9 mouse cellular contexts compared by ENCODE assay signal in genomic region chr19:47374440-47374839, GRCm38 (mm10).
DNase-seq lines count a peak whose midpoint lies in the region; ATAC-seq and TF ChIP-seq lines count a peak whose summit lies in the region.
"Had no signal": no experiment of that assay in that cellular context is flagged by ENCODE, and none has a peak within 500 bp of the region (broad histone marks: within the 10 kb centered on the region; RNA-seq: fewer than 3 reads in every experiment).

No protein-coding gene starts in this region.

- TF ChIP-seq POLR2A in cerebellum, adult 2 months (IDR thresholded peaks at IDR 0.05; ENCODE audit: borderline replicate concordance, insufficient read depth, low read length): no peak

- H3K4me2 ChIP-seq in midbrain, embryonic 14.5 days (ENCODE audit: low read length): no peak overlapping the region

- H3K4me1 ChIP-seq in cerebellum, adult 2 months (ENCODE audit: control insufficient read depth, insufficient read depth, low read length): peaks cover 7% of the 10 kb centered on the region; the same call in 1 of the 2 replicates
- no peaks in the 10 kb centered on the region for H3K4me1 ChIP-seq in midbrain, embryonic 14.5 days (ENCODE audit: control insufficient read depth, insufficient read depth, low read length)
- H3K4me1 ChIP-seq: megakaryocyte, embryonic 14.5 days had no signal

- no peak overlapping the region for H3K27ac ChIP-seq in cerebellum, adult 2 months (ENCODE audit: insufficient read depth, low read length)
- H3K27ac ChIP-seq in gastrocnemius, adult 2 months: no peak overlapping the region
- H3K27ac ChIP-seq in midbrain, embryonic 14.5 days (replicated peaks; ENCODE audit: low read depth, low read length): no peak overlapping the region

- H3K9me3 ChIP-seq in midbrain, embryonic 14.5 days (ENCODE audit: control insufficient read depth, low read length): no peaks in the 10 kb centered on the region

- intact Hi-C loops in gastrocnemius, adult 2 months (cut with DNase I): no loop called here

- no peak for ATAC-seq in midbrain, embryonic 14.5 days (ENCODE audit: low FRiP score, low TSS enrichment)

- no peak overlapping the region for H3K4me3 ChIP-seq in cerebellum, adult 2 months (replicated peaks; ENCODE audit: insufficient read depth, low read depth, low read length)
- no peak overlapping the region for H3K4me3 ChIP-seq in gastrocnemius, adult 2 months
- no peak overlapping the region for H3K4me3 ChIP-seq in midbrain, embryonic 14.5 days (replicated peaks; ENCODE audit: low read depth, low read length)
- H3K4me3 ChIP-seq: megakaryocyte, embryonic 14.5 days had no signal

- no peaks in the 10 kb centered on the region for H3K36me3 ChIP-seq in midbrain, embryonic 14.5 days (ENCODE audit: control insufficient read depth, insufficient read depth, low read length)

- no peaks in the 10 kb centered on the region for H3K27me3 ChIP-seq in cerebellum, adult 2 months (ENCODE audit: control insufficient read depth, insufficient read depth, low read length)
- H3K27me3 ChIP-seq in midbrain, embryonic 14.5 days (ENCODE audit: control insufficient read depth, insufficient read depth, low read length): no peaks in the 10 kb centered on the region

- DNase-seq in layer of hippocampus, adult 11-12 months (ENCODE audit: low spot score): peak; percentile 51
- no peak for DNase-seq in layer of hippocampus, adult 9-11 months
- peak; percentile 70 for DNase-seq in MN1 (ENCODE audit: low spot score)
- peak; percentile 30 to 50 for DNase-seq in cerebellum, adult 2 months
- peak; percentile 54 for DNase-seq in gastrocnemius, adult 2 months
- peak; percentile 78 to 79 for DNase-seq in layer of hippocampus, postnatal 10 days (ENCODE audit: low spot score in 2 of 2)
- DNase-seq in midbrain, embryonic 14.5 days: peak; percentile 81
- DNase-seq in telencephalon, adult 2 months (ENCODE audit: low read depth, low spot score): peak; percentile 12

- TF ChIP-seq CTCF in cerebellum, adult 2 months (IDR thresholded peaks at IDR 0.05; ENCODE audit: borderline replicate concordance, insufficient read depth, low read depth, low read length): peak; percentile 57
- TF ChIP-seq CTCF in gastrocnemius, adult 2 months (IDR thresholded peaks at IDR 0.05): peak; percentile 76

- H3K9ac ChIP-seq in midbrain, embryonic 14.5 days (replicated peaks; ENCODE audit: low read length): no peak overlapping the region

- WGBS in cerebellum, adult 2 months: 33% methylated on average over 4 of the region's 4 CpGs
- 41% methylated on average over 4 of the region's 4 CpGs for WGBS in midbrain, embryonic 14.5 days
